Mouse (Mus musculus) heart, adult 2 months (tissue): ENCODE measurements around the gene Usp42. TPM values are rescaled to one million over a fixed set of nuclear protein-coding genes. Genes with fewer than 3 reads are reported as not detected.

ENCODE experiments used
- DNase-seq, 2 experiments: peaks; one replicate each; pipeline ENCODE4 v3.0.0; 2021
- H3K27ac ChIP-seq: fragments of 200-600 bp; 2 replicates; pipeline ENCODE4 v1.8.1; 2022
- H3K27me3 ChIP-seq: fragments of 200-500 bp; 2 replicates; pipeline ENCODE4 v1.6.1; 2012; ENCODE audit warnings: mild to moderate bottlenecking, low read length, inconsistent platforms, mixed read lengths; ENCODE audit not compliant: control insufficient read depth, insufficient read depth
- H3K36me3 ChIP-seq: fragments of 200-500 bp; 2 replicates; pipeline ENCODE4 v1.6.1; 2012; ENCODE audit warnings: low read length, inconsistent platforms; ENCODE audit not compliant: control insufficient read depth, insufficient read depth
- H3K4me1 ChIP-seq: fragments of 200-500 bp; 2 replicates; pipeline ENCODE4 v1.6.1; 2011; ENCODE audit warnings: low read length; ENCODE audit not compliant: control insufficient read depth, insufficient read depth
- H3K4me3 ChIP-seq: fragments of 200-600 bp; 2 replicates; pipeline ENCODE4 v1.8.1; 2022
- H3K79me2 ChIP-seq: fragments of 200-500 bp; replicated peaks from 2 replicates; pipeline ENCODE4 v1.6.1; 2012; ENCODE audit warnings: mild to moderate bottlenecking, inconsistent platforms, low read length, moderate library complexity, mixed read lengths; ENCODE audit not compliant: control insufficient read depth, insufficient read depth
- H3K9ac ChIP-seq: fragments of 200-500 bp; 2 replicates; pipeline ENCODE4 v1.6.1; 2012; ENCODE audit warnings: low read depth, mild to moderate bottlenecking, control low read depth, inconsistent platforms, low read length, mixed read lengths
- CTCF ChIP-seq: fragments of 200-600 bp; IDR thresholded peaks from 2 replicates; pipeline ENCODE4 v1.8.1; 2022; ENCODE audit warnings: antibody characterized with exemption, mild to moderate bottlenecking, moderate library complexity
- EP300 ChIP-seq: fragments of 200-500 bp; IDR thresholded peaks from 2 replicates; pipeline ENCODE4 v1.6.1; 2011; ENCODE audit warnings: low read depth, low read length, control low read depth; ENCODE audit not compliant: insufficient read depth
- POLR2A ChIP-seq: fragments of 200-500 bp; IDR thresholded peaks from 2 replicates; pipeline ENCODE4 v1.6.1; 2011; ENCODE audit warnings: mild to moderate bottlenecking, low read depth, low read length, control low read depth; ENCODE audit not compliant: insufficient read depth
- WGBS: fragments of 180-500 bp; shearing (Covaris S2); methylation state at CpG from one replicate; pipeline ENCODE4 v1.1.7; 2018; 5-methylcytosine and 5-hydroxymethylcytosine counted together
- intact Hi-C: fragments of 180-260 bp; cut with DNase I; formaldehyde crosslinking; loops from one replicate; pipeline ENCODE4 v1.15.1; 2025
- long read RNA-seq: library from polyadenylated mRNA; stranded (forward); transcript quantifications from one replicate; pipeline ENCODE4 v2.0.0, GENCODE M21; 2021
- polyA plus RNA-seq: library from polyadenylated mRNA; depleted of rRNA; stranded (reverse); fragments of >200 nt; gene quantifications from 2 replicates; pipeline ENCODE4 v1.2.3, GENCODE M21; 2012; rRNA removed
- total RNA-seq, 2 experiments: library from RNA; stranded (reverse); gene quantifications; 2 replicates each; pipeline ENCODE4 v1.2.3; 2021

Gene Usp42
- 1 to 10 TPM; 5.3 to 6.2 TPM for total RNA-seq
- 2.5 and 3.9 TPM in 2 replicates for polyA plus RNA-seq
- long read RNA-seq, partial matches to known transcripts: 4 of 4 reads
- long read RNA-seq, other reads (novel, unspliced or antisense): 0 of 4 reads

- peak; percentile 9; the same call in 1 of the 2 replicates for TF ChIP-seq EP300
- peak; percentile 98 for TF ChIP-seq POLR2A
- peak; percentile 59 for TF ChIP-seq CTCF
- H3K36me3 ChIP-seq: no peaks in the 10 kb centered on the region
- H3K27me3 ChIP-seq: no peaks in the 10 kb centered on the region
- WGBS: 3% methylated on average over 82 of the region's 82 CpGs
- no peaks in the 10 kb centered on the region for H3K79me2 ChIP-seq
- DNase-seq: peak; percentile 94 to 98
- peak within 1 kb of the TSS; percentile 98 for H3K9ac ChIP-seq
- H3K27ac ChIP-seq: peak within 1 kb of the TSS; percentile 94
- H3K4me1 ChIP-seq: peaks cover 3% of the 10 kb centered on the region
- intact Hi-C loops: loop anchor here (1.0 to 5.0 kb wide), 3 partner anchors 26 to 245 kb away; no protein-coding TSS in a partner anchor
- H3K4me3 ChIP-seq: peak within 1 kb of the TSS; percentile 91
These were observed at the start of gene Usp42 for GRCm38 (mm10) chr5:143732180-143732891. Gene Usp42, minus strand, starts transcription at chr5:143732280.

DNA sequence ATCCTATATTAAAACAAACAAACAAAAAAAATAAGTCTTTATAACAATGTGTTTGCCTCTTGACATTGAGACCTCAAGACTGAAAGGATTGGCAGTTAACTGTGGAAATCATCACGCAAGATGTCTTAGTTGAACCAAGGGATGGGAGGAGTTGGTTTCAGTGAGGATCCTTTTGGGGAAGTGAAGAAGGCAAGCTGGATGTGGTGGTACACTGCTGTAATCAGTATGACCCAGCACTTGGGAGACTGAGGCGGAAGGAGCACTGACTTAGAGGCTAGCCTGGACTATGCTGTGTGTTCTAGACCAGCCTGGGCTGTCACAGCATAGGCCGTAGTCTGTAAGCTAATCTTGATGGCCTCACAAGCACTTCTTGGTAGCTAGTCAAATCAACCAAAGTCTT is 28.4 kb upstream of the Usp42 start:
- H3K79me2 ChIP-seq: no peaks in the 10 kb centered on the region
- H3K4me3 ChIP-seq: no peak overlapping the region
- H3K4me1 ChIP-seq: peaks cover 2% of the 10 kb centered on the region
- TF ChIP-seq POLR2A: no peak
- TF ChIP-seq CTCF: no peak
- no peak for TF ChIP-seq EP300
- no peak overlapping the region for H3K27ac ChIP-seq
- 85% methylated on average over 3 of the region's 3 CpGs for WGBS
- H3K36me3 ChIP-seq: no peaks in the 10 kb centered on the region
- H3K9ac ChIP-seq: no peak overlapping the region
- no peaks in the 10 kb centered on the region for H3K27me3 ChIP-seq
- no peak for DNase-seq
- intact Hi-C loops: no loop called here

DNA sequence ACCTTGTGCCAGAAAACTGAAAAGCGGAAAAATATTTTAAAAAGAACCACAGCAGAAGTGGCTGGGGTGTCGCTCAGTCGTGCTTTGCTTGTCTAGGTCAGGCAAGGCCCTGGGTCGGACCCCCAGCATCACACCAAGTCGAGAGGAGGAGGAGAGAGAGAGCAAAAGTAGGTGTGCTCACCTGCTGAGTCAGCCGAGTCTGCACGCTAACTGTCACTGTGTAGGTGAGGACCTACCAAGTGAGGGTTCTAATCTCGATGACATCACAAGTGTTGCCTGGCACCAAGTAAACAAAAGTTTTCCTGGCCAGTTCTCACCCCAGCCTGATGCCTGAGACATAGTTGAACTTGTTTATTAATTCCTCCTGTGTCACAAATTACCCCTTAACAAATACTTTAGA is 27.5 kb upstream of the Usp42 start:
- Histone ChIP-seq H3K27ac (no peak overlapping the region), H3K79me2 (no peaks in the 10 kb centered on the region), H3K36me3 (no peaks in the 10 kb centered on the region), H3K27me3 (no peaks in the 10 kb centered on the region), H3K4me3 (no peak overlapping the region), H3K9ac (no peak overlapping the region), H3K4me1 (peaks cover 2% of the 10 kb centered on the region)
- WGBS: 83% methylated on average over 8 of the region's 8 CpGs
- no peak for DNase-seq
- TF ChIP-seq EP300 (no peak), POLR2A (no peak)
- intact Hi-C loops: loop anchor here (2.0 kb wide), 1 partner anchor 27 kb away; the partner anchor contains the start of gene Usp42

DNA sequence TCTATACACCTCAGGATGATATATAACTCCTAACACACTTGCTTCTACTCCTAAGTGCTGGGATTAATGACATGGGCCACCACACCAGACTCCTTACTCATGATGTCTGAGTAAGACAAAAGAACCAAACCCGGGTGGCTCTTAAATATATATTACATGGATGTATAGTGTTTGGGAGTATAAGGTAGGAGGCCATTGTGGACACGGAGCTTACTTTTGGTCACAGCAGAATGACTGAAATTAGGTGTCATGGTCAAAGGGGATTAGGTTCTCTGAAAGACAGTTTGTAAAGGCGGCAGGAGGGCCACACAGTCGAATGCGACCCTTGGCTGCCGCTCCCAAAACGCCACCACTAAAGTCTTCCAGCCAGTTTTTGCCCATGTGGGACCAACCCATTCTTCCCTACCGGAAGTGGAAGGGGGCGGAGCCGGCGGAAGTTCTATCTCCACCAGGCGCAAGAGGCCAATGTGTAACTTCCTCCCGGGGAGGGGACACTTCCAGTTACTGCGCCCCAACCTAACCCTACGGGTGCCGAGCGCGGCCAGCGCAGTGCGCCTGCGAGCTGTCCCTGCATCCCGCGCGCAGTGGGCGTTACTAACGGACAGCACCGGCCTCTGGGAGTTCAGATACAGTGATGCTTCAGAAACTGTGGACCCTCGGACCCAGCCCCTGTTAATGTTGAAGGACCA is 25.8 kb upstream of the Usp42 start:
- Histone ChIP-seq H3K4me1 (peaks cover 2% of the 10 kb centered on the region), H3K27ac (peak overlapping the region; percentile 61), H3K27me3 (no peaks in the 10 kb centered on the region), H3K9ac (peak overlapping the region; percentile 51), H3K4me3 (peak overlapping the region; percentile 53), H3K36me3 (no peaks in the 10 kb centered on the region), H3K79me2 (no peaks in the 10 kb centered on the region)
- 21% methylated on average over 28 of the region's 28 CpGs for WGBS
- peak; percentile 90 to 93 for DNase-seq
- TF ChIP-seq CTCF (0 out of 2 replicates have a peak, but pooled peaks have one; percentile 11), POLR2A (peak; percentile 70), EP300 (peak; percentile 70; the same call in 1 of the 2 replicates)
- intact Hi-C loops: loop anchor here (2.0 kb wide), 1 partner anchor 25 kb away; the partner anchor contains the start of gene Usp42

DNA sequence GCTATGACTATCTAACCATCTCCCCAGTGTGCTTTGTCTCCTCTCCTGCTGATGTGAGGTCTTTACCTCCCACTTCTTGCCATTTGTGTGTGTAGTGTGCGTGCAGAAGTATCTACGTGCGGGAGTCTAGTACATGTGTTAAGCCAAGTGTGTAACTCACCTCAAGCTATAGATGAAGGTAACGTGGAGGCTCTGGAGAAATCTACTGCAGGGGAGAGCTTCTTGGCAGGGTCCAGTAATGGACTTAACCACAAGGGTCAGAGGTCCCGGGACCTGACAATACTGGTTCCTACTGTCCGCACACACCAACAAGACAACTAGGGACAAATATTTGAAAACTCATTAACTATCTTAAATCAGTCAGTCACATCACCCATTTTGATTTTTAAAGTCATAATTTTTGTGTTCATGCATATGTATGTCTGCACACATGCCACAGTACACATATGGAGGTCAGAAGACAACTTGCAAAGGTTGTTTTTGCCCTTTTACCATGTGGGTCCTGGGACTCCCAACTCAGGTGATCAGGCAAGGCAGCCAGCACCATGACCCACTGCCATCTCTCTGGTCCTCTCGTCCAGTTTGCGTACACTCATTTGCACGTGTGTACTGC is 23.6 kb upstream of the Usp42 start:
- WGBS: 91% methylated on average over 9 of the region's 9 CpGs
- TF ChIP-seq CTCF: no peak
- TF ChIP-seq EP300: no peak
- TF ChIP-seq POLR2A: no peak
- no peak overlapping the region for H3K4me3 ChIP-seq

More for the DNA sequence above, 23.6 kb upstream of the Usp42 start:
- peaks cover 2% of the 10 kb centered on the region for H3K4me1 ChIP-seq
- no peaks in the 10 kb centered on the region for H3K36me3 ChIP-seq
- no peak overlapping the region for H3K9ac ChIP-seq
- H3K27me3 ChIP-seq: no peaks in the 10 kb centered on the region
- no peaks in the 10 kb centered on the region for H3K79me2 ChIP-seq
- intact Hi-C loops: no loop called here
- H3K27ac ChIP-seq: no peak overlapping the region
- no peak for DNase-seq
